Mouse (Mus musculus) CH12.LX (cell line): ENCODE results near the gene Cyp4x1. TPM values are rescaled to one million over a fixed set of nuclear protein-coding genes. Genes with fewer than 3 reads are reported as not detected.
A peak's percentile ranks its signal among the peaks of the same experiment; 100 is the strongest.

ENCODE experiments used
- DNase-seq: peaks from one replicate; pipeline ENCODE4 v3.0.0-alpha.2; 2013; ENCODE audit errors: extremely low read depth
- H3K27ac ChIP-seq: 2 replicates; pipeline ENCODE4 v1.5.1; 2012; ENCODE audit warnings: low read depth, mild to moderate bottlenecking, control low read depth, moderate library complexity; ENCODE audit not compliant: insufficient read depth
- H3K27me3 ChIP-seq: replicated peaks from 2 replicates; pipeline ENCODE3; 2012; ENCODE audit warnings: inconsistent platforms
- H3K36me3 ChIP-seq, 2 experiments: replicated peaks in 1 of 2; 2 replicates each; pipeline versions ENCODE3 to v1.6.1; 2012; ENCODE audit warnings: inconsistent platforms in 1 of 2, low read length in 1 of 2, mild to moderate bottlenecking in 1 of 2, mixed read lengths in 1 of 2, moderate library complexity in 1 of 2; ENCODE audit not compliant: control insufficient read depth in 1 of 2, insufficient read depth in 1 of 2
- H3K4me1 ChIP-seq, 2 experiments: 2 replicates each; pipeline ENCODE4 v1.6.1; 2012; ENCODE audit warnings: inconsistent platforms in 1 of 2, moderate library complexity in 1 of 2; ENCODE audit not compliant: insufficient read depth in 2 of 2, control insufficient read depth in 1 of 2
- H3K4me2 ChIP-seq: 2 replicates; pipeline ENCODE4 v1.6.1; 2012; ENCODE audit warnings: low read depth, mild to moderate bottlenecking, control low read depth; ENCODE audit not compliant: poor library complexity, insufficient read depth, severe bottlenecking
- H3K4me3 ChIP-seq, 3 experiments: fragments of 150-350 bp in 1 of 3; sonication (generic) in 1 of 3; replicated peaks in 1 of 3; 2 replicates each; pipeline versions ENCODE3 to v1.5.1; 2011 to 2012; ENCODE audit warnings: low read depth in 2 of 3, low read length in 2 of 3, mild to moderate bottlenecking in 2 of 3, moderate library complexity in 2 of 3, control low read depth in 1 of 3, improper control_type of control experiment in 1 of 3, inconsistent platforms in 1 of 3, mixed read lengths in 1 of 3; ENCODE audit not compliant: poor library complexity in 1 of 3
- H3K79me2 ChIP-seq: replicated peaks from 2 replicates; pipeline ENCODE4 v1.6.1; 2012; ENCODE audit warnings: mild to moderate bottlenecking, moderate library complexity; ENCODE audit not compliant: control insufficient read depth, poor library complexity, insufficient read depth, severe bottlenecking; ENCODE audit errors: extremely low read depth
- H3K9ac ChIP-seq: 2 replicates; pipeline ENCODE4 v1.6.1; 2012; ENCODE audit warnings: low read depth, mild to moderate bottlenecking, control low read depth, moderate library complexity; ENCODE audit not compliant: insufficient read depth
- H3K9me3 ChIP-seq: replicated peaks from 2 replicates; pipeline ENCODE3; 2012; ENCODE audit warnings: low read length, inconsistent platforms, mixed read lengths
- CTCF ChIP-seq, 2 experiments: IDR thresholded peaks in 1 of 2; conservative IDR thresholded peaks in 1 of 2; 2 replicates each; pipeline ENCODE4 v1.5.1; 2011 to 2012; ENCODE audit warnings: low read depth in 2 of 2, low read length in 2 of 2, improper control_type of control experiment in 1 of 2, inconsistent platforms in 1 of 2, mild to moderate bottlenecking in 1 of 2, moderate library complexity in 1 of 2
- IRF4 ChIP-seq: IDR thresholded peaks from 2 replicates; pipeline ENCODE4 v1.6.1; 2014; ENCODE audit warnings: low read depth, mild to moderate bottlenecking, inconsistent platforms, low read length, improper control_type of control experiment
- MAFK ChIP-seq: IDR thresholded peaks from 2 replicates; pipeline ENCODE4 v1.6.1; 2011; ENCODE audit warnings: low read length, improper control_type of control experiment; ENCODE audit not compliant: insufficient replicate concordance
- MYC ChIP-seq: IDR thresholded peaks from 2 replicates; pipeline ENCODE4 v1.6.1; 2011; ENCODE audit warnings: low read depth, mild to moderate bottlenecking, improper control_type of control experiment, low read length
- NRF1 ChIP-seq: IDR thresholded peaks from 2 replicates; pipeline ENCODE4 v1.6.1; 2014; ENCODE audit warnings: low read depth, mild to moderate bottlenecking, inconsistent platforms, low read length, improper control_type of control experiment, moderate library complexity
- POLR2AphosphoS2 ChIP-seq: IDR thresholded peaks from 2 replicates; pipeline ENCODE4 v1.6.1; 2011; ENCODE audit warnings: low read depth, low read length, improper control_type of control experiment
- RAD21 ChIP-seq: IDR thresholded peaks from 2 replicates; pipeline ENCODE4 v1.6.1; 2011; ENCODE audit warnings: low read depth, mild to moderate bottlenecking, low read length, improper control_type of control experiment, moderate library complexity
- SIN3A ChIP-seq: IDR thresholded peaks from 2 replicates; pipeline ENCODE4 v1.6.1; 2012; ENCODE audit warnings: low read length, improper control_type of control experiment, inconsistent platforms
- SMC3 ChIP-seq: IDR thresholded peaks from 2 replicates; pipeline ENCODE4 v1.6.1; 2011; ENCODE audit warnings: low read depth, low read length, improper control_type of control experiment
- TCF12 ChIP-seq: IDR thresholded peaks from 2 replicates; pipeline ENCODE4 v1.6.1; 2014; ENCODE audit warnings: low read depth, mild to moderate bottlenecking, inconsistent platforms, low read length, improper control_type of control experiment
- UBTF ChIP-seq: IDR thresholded peaks from 2 replicates; pipeline ENCODE4 v1.6.1; 2012; ENCODE audit warnings: low read depth, mild to moderate bottlenecking, inconsistent platforms, low read length, improper control_type of control experiment, moderate library complexity
- ZC3H11A ChIP-seq: IDR thresholded peaks from 2 replicates; pipeline ENCODE4 v1.6.1; 2012; ENCODE audit warnings: low read depth, mild to moderate bottlenecking, inconsistent platforms, low read length, improper control_type of control experiment
- ZKSCAN1 ChIP-seq: IDR thresholded peaks from 2 replicates; pipeline ENCODE4 v1.6.1; 2012; ENCODE audit warnings: low read depth, inconsistent platforms, low read length, improper control_type of control experiment, borderline replicate concordance
- ZNF384 ChIP-seq: IDR thresholded peaks from 2 replicates; pipeline ENCODE4 v1.6.1; 2012; ENCODE audit warnings: low read depth, low read length, improper control_type of control experiment, inconsistent platforms
- dilution Hi-C: fragments of 300-500 bp; cut with MboI; formaldehyde crosslinking; loops from 2 replicates; pipeline ENCODE4 v1.14.3; 2020; ENCODE audit warnings: low sequenced_read_pairs; ENCODE audit not compliant: extremely low pct_unique_long_range_greater_than_20kb, extremely low pct_ligation_motif_present
- in situ Hi-C: fragments of 300-500 bp; cut with MboI; formaldehyde crosslinking; loops from 3 replicates; pipeline ENCODE4 v1.14.3; 2019; ENCODE audit warnings: low sequenced_read_pairs, low pct_ligation_motif_present, low pct_unique_long_range_greater_than_20kb, mixed read lengths
- polyA plus RNA-seq: library from polyadenylated mRNA; unstranded; fragments of >175 nt; gene quantifications from 2 replicates; pipeline ENCODE4 v1.2.1, GENCODE M21; 2012; ENCODE audit warnings: low read depth; ENCODE audit not compliant: insufficient read length
- total RNA-seq, 2 experiments: library from RNA; depleted of rRNA; stranded (reverse); fragments of 300-350 nt in 1 of 2; fragments of >200 nt in 1 of 2; gene quantifications; 2 replicates each; pipeline ENCODE4 v1.2.3; 2012 to 2014

The Cyp4x1 gene
- total and polyA plus RNA-seq, 3 experiments = 0.07 TPM; not detected in 2

GRCm38 (mm10) chr4:115086257-115086656, 47.8 kb downstream of the Cyp4x1 start:
- no peaks in the 10 kb centered on the region for H3K79me2 ChIP-seq
- TF ChIP-seq TCF12 (no peak), IRF4 (no peak), ZC3H11A (no peak), ZNF384 (no peak), SIN3A (no peak), MAFK (no peak), NRF1 (no peak), UBTF (no peak), MYC (no peak), ZKSCAN1 (no peak)
- TF ChIP-seq, all 38 proteins: peak for 0
- DNase-seq = no peak
- no peak overlapping the region for H3K4me3 ChIP-seq
- H3K4me1 ChIP-seq = peaks cover 0 to 3% of the 10 kb centered on the region in 2 experiments; a peak in 1 of 4 replicates
- H3K36me3 ChIP-seq = no peaks in the 10 kb centered on the region
- H3K27me3 ChIP-seq = peaks cover 88% of the 10 kb centered on the region
- no peak overlapping the region for H3K27ac ChIP-seq
- in situ Hi-C loops = loop anchor here (25.0 kb wide), 1 partner anchor 424 kb away; no protein-coding TSS in a partner anchor
- dilution Hi-C loops = no loop called here
- H3K9me3 ChIP-seq = no peaks in the 10 kb centered on the region
- no peak overlapping the region for H3K4me2 ChIP-seq
- no peak overlapping the region for H3K9ac ChIP-seq

GRCm38 (mm10) chr4:115085522-115086095, 48.5 kb downstream of the Cyp4x1 start:
- dilution Hi-C loops = no loop called here

More at GRCm38 (mm10) chr4:115085522-115086095, 48.5 kb downstream of the Cyp4x1 start:
- Histone ChIP-seq H3K4me3 (no peak overlapping the region), H3K36me3 (no peaks in the 10 kb centered on the region), H3K4me1 (peaks cover 0 to 3% of the 10 kb centered on the region in 2 experiments; a peak in 1 of 4 replicates), H3K9ac (no peak overlapping the region), H3K27ac (no peak overlapping the region), H3K4me2 (no peak overlapping the region), H3K79me2 (no peaks in the 10 kb centered on the region), H3K9me3 (no peaks in the 10 kb centered on the region), H3K27me3 (peaks cover 82% of the 10 kb centered on the region)
- peak; percentile 39 for DNase-seq
- TF ChIP-seq IRF4 (0 out of 2 replicates have a peak, but pooled peaks have one; percentile 15), RAD21 (peak; percentile 64), SMC3 (peak; percentile 73), CTCF (conservative IDR thresholded peaks at IDR 0.05 in 1 of 2, IDR thresholded peaks at IDR 0.05 in 1 of 2; ENCODE audit: low read depth in 2 of 2, low read length in 2 of 2) (peak; percentile 38 to 87; a peak in 3 of 4 replicates), ZNF384 (no peak), POLR2AphosphoS2 (no peak)
- in situ Hi-C loops = loop anchor here (25.0 kb wide), 1 partner anchor 423 kb away; no protein-coding TSS in a partner anchor
